Mouse (Mus musculus) CD8-positive naive resting alpha-beta T cell, adult 2 months (primary cell): ENCODE measurements around the gene Dclre1a.

Experiments
- DNase-seq, 2 experiments: peaks; one replicate each; pipeline ENCODE4 v3.0.0; 2022; ENCODE audit warnings: low read depth in 2 of 2, low spot score in 2 of 2

Gene Dclre1a

DNA sequence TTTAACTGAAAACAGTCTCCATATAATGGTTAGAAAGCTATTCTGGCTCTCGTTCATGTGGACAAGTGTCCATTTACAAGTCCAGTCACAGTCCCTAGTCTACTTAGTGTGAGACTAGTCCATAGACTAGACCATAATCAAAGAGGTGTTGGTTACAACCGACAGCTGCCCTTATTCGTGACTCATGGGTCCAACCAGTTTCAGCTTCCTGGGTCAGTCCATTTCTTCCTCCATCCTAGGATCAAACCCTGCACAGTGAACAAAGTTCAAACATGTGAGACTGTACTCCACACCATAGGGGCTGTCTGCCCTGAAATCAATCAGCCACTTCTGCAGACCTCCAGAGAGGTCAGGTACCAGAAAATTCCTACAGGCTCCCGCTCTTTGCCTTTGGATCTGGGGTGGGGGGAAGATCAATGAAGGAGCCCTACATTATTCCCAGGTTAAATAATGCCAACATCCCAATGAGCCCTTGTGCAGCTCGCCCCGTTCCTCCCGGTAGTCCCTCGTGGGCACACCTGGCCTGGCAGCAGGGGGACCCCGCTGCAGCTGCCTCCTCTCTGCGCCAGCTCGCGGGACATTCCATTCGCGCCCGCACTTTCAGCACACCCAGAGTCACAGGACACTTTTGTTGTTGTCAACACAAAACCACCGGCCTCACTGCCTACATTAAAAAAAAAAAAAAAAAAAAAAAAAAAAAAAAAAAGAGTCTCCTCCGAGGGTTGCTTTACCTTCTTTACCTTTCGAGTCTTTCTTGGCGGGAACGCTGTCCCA lies at the start of gene Dclre1a:
Gene Dclre1a, minus strand, starts transcription at position 767 of the 774 bp plus-strand sequence.
- DNase-seq, result peak; percentile 56 to 59

DNA sequence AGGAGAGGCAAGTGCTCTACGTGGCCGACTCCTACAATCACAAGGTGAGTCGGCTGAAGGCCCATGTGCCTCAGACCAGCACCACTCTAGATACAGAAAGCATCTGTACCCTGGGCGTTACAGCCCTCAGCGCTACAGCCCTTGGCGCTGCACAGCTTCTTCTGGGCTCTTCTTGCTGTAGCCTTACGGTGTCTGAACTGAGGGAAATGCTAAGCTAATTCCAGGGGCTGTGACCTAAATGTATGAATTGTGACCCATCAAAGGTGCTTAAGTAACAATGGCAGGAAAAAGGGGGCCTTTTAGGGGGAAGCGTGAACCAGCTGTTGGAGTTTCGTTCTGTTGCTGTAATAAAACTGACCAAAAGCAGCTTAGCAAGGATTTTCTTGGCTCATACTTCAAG lies 44.5 kb upstream of the Dclre1a start:
- DNase-seq, result no peak

DNA sequence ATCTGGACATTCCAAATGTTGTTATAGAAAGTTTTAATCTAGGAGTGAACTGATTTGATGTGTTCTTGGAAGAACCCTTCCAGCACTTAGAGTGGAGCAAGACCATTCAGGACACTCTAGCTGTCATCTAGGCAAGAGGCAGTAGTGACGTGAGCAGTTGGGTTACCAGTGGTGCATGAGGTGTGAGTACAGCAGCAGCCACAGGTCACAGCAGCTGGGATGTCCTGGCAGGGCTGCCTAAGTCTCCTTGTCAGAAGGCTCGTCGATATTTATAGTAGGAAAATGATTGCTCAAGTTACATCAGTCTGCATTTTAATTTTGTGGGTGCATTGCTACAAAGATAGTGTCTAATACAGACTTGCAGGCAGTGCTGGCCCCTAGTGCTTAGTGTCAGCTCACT lies 42.2 kb upstream of the Dclre1a start:
- DNase-seq, result no peak

GRCm38 (mm10) chr19:56589455-56589854 lies 41.4 kb upstream of the Dclre1a start:
- DNase-seq, result no peak

DNA sequence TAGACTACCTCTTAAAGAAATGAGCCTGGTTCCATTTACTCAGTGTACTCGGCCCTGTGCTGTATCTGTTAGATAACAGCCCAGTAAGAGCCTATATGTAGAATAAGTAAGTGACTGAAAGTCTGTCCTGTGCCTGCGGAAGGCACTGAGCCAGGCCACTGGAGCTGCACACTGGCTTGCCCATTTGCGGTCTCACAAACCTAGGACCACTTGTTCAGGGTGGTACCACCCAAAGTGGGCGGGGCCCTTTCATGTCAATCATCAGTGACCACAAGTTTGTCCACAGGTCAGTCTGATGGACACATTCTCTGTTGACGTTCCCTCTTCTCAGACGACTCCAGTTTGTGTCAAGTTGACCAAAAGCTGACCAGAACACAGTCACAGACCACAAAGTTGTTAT lies 41.0 kb upstream of the Dclre1a start:
- DNase-seq, result no peak

GRCm38 (mm10) chr19:56588205-56588626 lies 40.2 kb upstream of the Dclre1a start:
- no peak for DNase-seq

- no peak for DNase-seq
Measured at GRCm38 (mm10) chr19:56586320-56586719, 38.3 kb upstream of the Dclre1a start.

- no peak for DNase-seq
Measured at GRCm38 (mm10) chr19:56584288-56584687, 36.3 kb upstream of the Dclre1a start.

DNA sequence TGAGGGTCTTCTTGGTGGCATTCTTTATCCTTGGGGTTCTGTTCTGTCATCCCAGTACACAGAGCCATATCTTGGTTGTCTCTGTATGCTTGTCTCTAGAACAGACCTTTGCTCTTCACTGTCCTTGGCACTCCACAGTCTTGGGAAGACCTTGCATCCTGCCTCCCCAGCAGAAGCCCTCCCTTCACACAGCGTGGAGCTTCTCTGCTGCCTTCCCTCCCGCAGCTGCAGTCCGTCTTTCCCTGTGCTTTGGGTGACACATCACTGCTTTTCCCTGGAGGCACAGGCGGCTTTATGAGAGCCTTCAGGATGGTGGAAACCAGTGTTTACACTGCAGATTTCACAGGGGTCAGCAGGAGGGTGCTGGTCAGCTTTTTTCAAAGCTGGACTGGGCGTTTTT lies 35.8 kb upstream of the Dclre1a start:
- DNase-seq, result no peak

- DNase-seq, result no peak
Measured at GRCm38 (mm10) chr19:56581981-56582380, 34.0 kb upstream of the Dclre1a start.

GRCm38 (mm10) chr19:56577801-56578200 lies 29.8 kb upstream of the Dclre1a start:
- DNase-seq, result no peak

DNA sequence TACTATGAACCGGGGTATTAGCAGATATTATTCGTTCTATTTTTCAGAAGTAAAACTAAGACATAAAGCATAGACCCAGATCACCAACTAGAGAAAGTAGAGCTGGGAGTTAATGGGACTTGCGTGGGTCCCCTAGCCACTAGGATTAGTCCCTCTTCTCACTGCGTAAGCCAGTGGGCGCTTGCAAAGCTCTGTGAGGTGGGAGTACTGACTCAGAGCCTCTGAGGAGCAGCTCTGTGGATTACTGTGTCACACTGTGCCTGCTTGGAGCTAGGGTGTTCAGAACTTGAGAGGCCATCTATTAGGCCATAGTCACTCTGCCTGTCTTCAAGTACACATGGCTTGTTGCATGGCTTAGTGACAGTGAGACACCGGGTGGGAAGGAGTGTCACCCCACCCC lies 25.2 kb upstream of the Dclre1a start:
- DNase-seq, result no peak

- DNase-seq, result no peak
Measured at GRCm38 (mm10) chr19:56571913-56572312, 23.9 kb upstream of the Dclre1a start.

GRCm38 (mm10) chr19:56571234-56571633 lies 23.2 kb upstream of the Dclre1a start:
- DNase-seq, result no peak

DNA sequence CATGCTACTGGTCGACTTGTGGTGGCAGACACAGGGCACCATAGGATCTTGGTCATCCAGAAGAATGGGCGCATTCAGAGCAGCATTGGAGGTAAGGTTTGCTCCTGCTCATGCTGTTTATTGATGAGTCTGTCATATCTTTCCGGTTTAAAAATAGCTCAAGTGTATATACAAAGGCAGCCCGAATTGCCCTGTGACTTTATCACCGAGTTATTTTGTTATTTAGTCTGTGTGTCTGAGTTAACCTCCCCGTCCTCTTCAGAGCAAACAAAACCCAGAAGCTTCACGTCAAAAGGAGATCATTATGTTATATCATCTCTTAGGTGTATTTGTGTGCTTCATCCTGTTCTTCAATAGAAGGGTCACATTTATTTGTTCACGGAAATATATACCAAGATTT lies 22.8 kb upstream of the Dclre1a start:
- DNase-seq, result no peak

GRCm38 (mm10) chr19:56566940-56567339 lies 18.9 kb upstream of the Dclre1a start:
- DNase-seq, result no peak

- DNase-seq, result no peak
Measured at GRCm38 (mm10) chr19:56566041-56566440, 18.0 kb upstream of the Dclre1a start.

- no peak for DNase-seq
Measured at GRCm38 (mm10) chr19:56565358-56565757, 17.3 kb upstream of the Dclre1a start.

GRCm38 (mm10) chr19:56563469-56563868 lies 15.4 kb upstream of the Dclre1a start:
- no peak for DNase-seq

GRCm38 (mm10) chr19:56562433-56563138 lies 14.6 kb upstream of the Dclre1a start:
- no peak for DNase-seq

DNA sequence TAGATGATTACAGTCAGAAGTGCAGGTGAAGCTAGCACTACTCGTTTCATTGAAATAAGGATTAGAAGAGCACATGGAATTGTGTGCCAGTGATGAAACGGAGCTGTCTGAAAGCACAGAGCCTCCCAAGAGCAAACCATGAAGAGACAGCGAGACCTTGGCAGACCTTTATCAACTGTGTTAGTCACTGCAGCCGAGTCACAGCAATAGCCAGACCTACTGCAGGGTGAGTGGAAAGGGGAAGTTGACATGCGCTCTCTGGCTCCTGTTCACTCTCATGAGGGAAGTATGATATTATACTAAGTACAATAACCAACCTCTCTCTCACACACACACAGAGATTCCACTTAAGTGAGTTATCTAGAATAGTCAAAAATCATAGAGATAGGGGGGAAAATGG lies 8.0 kb upstream of the Dclre1a start:
- no peak for DNase-seq

GRCm38 (mm10) chr19:56553177-56553576 lies 5.2 kb upstream of the Dclre1a start:
- no peak for DNase-seq
